Mouse (Mus musculus) cerebellum, adult 2 months (tissue): ENCODE measurements around the gene Allc.

Experiments
- CTCF ChIP-seq: fragments of 200-500 bp; IDR thresholded peaks from 2 replicates; pipeline ENCODE4 v1.5.1; 2011; ENCODE audit warnings: low read depth, mild to moderate bottlenecking, control low read depth, low read length, moderate library complexity, borderline replicate concordance; ENCODE audit not compliant: insufficient read depth
- POLR2A ChIP-seq: fragments of 200-500 bp; IDR thresholded peaks from 2 replicates; pipeline ENCODE4 v1.6.1; 2011; ENCODE audit warnings: low read length, control low read depth, borderline replicate concordance; ENCODE audit not compliant: insufficient read depth

- TF ChIP-seq CTCF (no peak), POLR2A (no peak)
Measured at GRCm38 (mm10) chr12:28587949-28588348, 5.6 kb upstream of the Allc start.
